Mouse (Mus musculus) intestine, embryonic 16.5 days (tissue): ENCODE measurements at regions not wholly inside any gene's neighbourhood (a gene's known extent, or its start where the extent isn't known, plus 50 kb on each side); places are given as distances from the start of the nearest gene placed in this dataset.

ENCODE experiments used
- ATAC-seq: fragments of 200-750 bp; cut with Nextera tagmentation; 2 replicates; pipeline ENCODE4 v1.8.0; 2017; ENCODE audit warnings: moderate TSS enrichment, moderate library complexity
- H3K27ac ChIP-seq: fragments of 300-500 bp; sonication (generic); 2 replicates; pipeline ENCODE4 v1.5.1; 2014; ENCODE audit warnings: mild to moderate bottlenecking, low read length
- H3K27me3 ChIP-seq: fragments of 300-500 bp; sonication (generic); replicated peaks from 2 replicates; pipeline ENCODE4 v1.6.1; 2014; ENCODE audit warnings: low read length, control low read depth, mixed read lengths; ENCODE audit not compliant: control insufficient read depth, insufficient read depth
- H3K36me3 ChIP-seq: fragments of 300-500 bp; sonication (generic); 2 replicates; pipeline ENCODE4 v1.6.1; 2014; ENCODE audit warnings: low read length, control low read depth; ENCODE audit not compliant: control insufficient read depth, insufficient read depth
- H3K4me1 ChIP-seq: fragments of 300-500 bp; sonication (generic); 2 replicates; pipeline ENCODE4 v1.6.1; 2014; ENCODE audit warnings: low read length, control low read depth, mixed read lengths; ENCODE audit not compliant: control insufficient read depth, insufficient read depth
- H3K4me2 ChIP-seq: fragments of 300-500 bp; sonication (generic); 2 replicates; pipeline ENCODE4 v1.6.1; 2014; ENCODE audit warnings: low read depth, low read length, control low read depth
- H3K4me3 ChIP-seq: fragments of 300-500 bp; sonication (generic); 2 replicates; pipeline ENCODE4 v1.5.1; 2014; ENCODE audit warnings: mild to moderate bottlenecking, low read length
- H3K9ac ChIP-seq: fragments of 300-500 bp; sonication (generic); 2 replicates; pipeline ENCODE4 v1.6.1; 2014; ENCODE audit warnings: low read depth, low read length
- H3K9me3 ChIP-seq: fragments of 300-500 bp; sonication (generic); 2 replicates; pipeline ENCODE4 v1.6.1; 2016; ENCODE audit warnings: low read length, control low read depth; ENCODE audit not compliant: control insufficient read depth
- WGBS: fragments of 180-500 bp; shearing (Covaris S2); extraction: QIAGEN DNeasy Blood & Tissue Kit; methylation state at CpG from one replicate; pipeline ENCODE4 v1.1.7; 2014; 5-methylcytosine and 5-hydroxymethylcytosine counted together

- H3K4me1 ChIP-seq: no peaks in the 10 kb centered on the region
- H3K9ac ChIP-seq: no peak overlapping the region
- no peaks in the 10 kb centered on the region for H3K9me3 ChIP-seq
- no peak overlapping the region for H3K4me3 ChIP-seq
- no peak for ATAC-seq
- no peak overlapping the region for H3K27ac ChIP-seq
- 58% methylated on average over 5 of the region's 5 CpGs for WGBS
- no peaks in the 10 kb centered on the region for H3K27me3 ChIP-seq
- H3K4me2 ChIP-seq: no peak overlapping the region
- H3K36me3 ChIP-seq: no peaks in the 10 kb centered on the region
Measured at GRCm38 (mm10) chr6:55627228-55627627, 53.8 kb downstream of the Neurod6 start.

- H3K4me2 ChIP-seq: no peak overlapping the region
- no peak overlapping the region for H3K4me3 ChIP-seq
- H3K27ac ChIP-seq: no peak overlapping the region
- H3K36me3 ChIP-seq: no peaks in the 10 kb centered on the region
- H3K9me3 ChIP-seq: no peaks in the 10 kb centered on the region
- no peaks in the 10 kb centered on the region for H3K27me3 ChIP-seq
- H3K4me1 ChIP-seq: no peaks in the 10 kb centered on the region
- WGBS: 71% methylated on average over 3 of the region's 3 CpGs
- H3K9ac ChIP-seq: no peak overlapping the region
- ATAC-seq: no peak
Measured at GRCm38 (mm10) chr6:55620366-55620765, 60.7 kb downstream of the Neurod6 start.

GRCm38 (mm10) chr6:55617922-55618481 is 63.1 kb downstream of the Neurod6 start:
- peak overlapping the region; percentile 41 for H3K4me2 ChIP-seq
- no peaks in the 10 kb centered on the region for H3K4me1 ChIP-seq
- peak overlapping the region; percentile 35 for H3K4me3 ChIP-seq
- peak overlapping the region; percentile 25; the same call in 1 of the 2 replicates for H3K9ac ChIP-seq
- H3K27me3 ChIP-seq: no peaks in the 10 kb centered on the region
- H3K9me3 ChIP-seq: no peaks in the 10 kb centered on the region
- H3K27ac ChIP-seq: no peak overlapping the region
- 27% methylated on average over 13 of the region's 13 CpGs for WGBS
- no peaks in the 10 kb centered on the region for H3K36me3 ChIP-seq
- no peak for ATAC-seq

GRCm38 (mm10) chr6:55610395-55610794 is 70.7 kb downstream of the Neurod6 start:
- ATAC-seq: no peak
- H3K4me3 ChIP-seq: no peak overlapping the region

GRCm38 (mm10) chr6:55609976-55610375 is 71.1 kb downstream of the Neurod6 start:
- H3K9ac ChIP-seq: no peak overlapping the region
- 77% methylated on average over 1 of the region's 1 CpGs for WGBS

More at GRCm38 (mm10) chr6:55610395-55610794, 70.7 kb downstream of the Neurod6 start:
- no peaks in the 10 kb centered on the region for H3K27me3 ChIP-seq
- H3K36me3 ChIP-seq: no peaks in the 10 kb centered on the region
- H3K27ac ChIP-seq: no peak overlapping the region
- H3K4me2 ChIP-seq: no peak overlapping the region
- 57% methylated on average over 3 of the region's 3 CpGs for WGBS
- H3K9ac ChIP-seq: no peak overlapping the region
- no peaks in the 10 kb centered on the region for H3K9me3 ChIP-seq
- no peaks in the 10 kb centered on the region for H3K4me1 ChIP-seq

GRCm38 (mm10) chr6:55609053-55609452 is 72.0 kb downstream of the Neurod6 start:
- 75% methylated on average over 1 of the region's 1 CpGs for WGBS
- Histone ChIP-seq H3K4me1 (no peaks in the 10 kb centered on the region), H3K4me2 (no peak overlapping the region), H3K27me3 (no peaks in the 10 kb centered on the region), H3K9ac (no peak overlapping the region), H3K9me3 (no peaks in the 10 kb centered on the region), H3K4me3 (no peak overlapping the region), H3K27ac (no peak overlapping the region), H3K36me3 (no peaks in the 10 kb centered on the region)
- ATAC-seq: no peak

More at GRCm38 (mm10) chr6:55609976-55610375, 71.1 kb downstream of the Neurod6 start:
- H3K4me2 ChIP-seq: no peak overlapping the region
- H3K9me3 ChIP-seq: no peaks in the 10 kb centered on the region
- no peaks in the 10 kb centered on the region for H3K36me3 ChIP-seq
- H3K27me3 ChIP-seq: no peaks in the 10 kb centered on the region
- H3K27ac ChIP-seq: no peak overlapping the region
- H3K4me3 ChIP-seq: no peak overlapping the region
- ATAC-seq: no peak
- no peaks in the 10 kb centered on the region for H3K4me1 ChIP-seq

- no peak overlapping the region for H3K4me3 ChIP-seq
- WGBS: 85% methylated on average over 4 of the region's 4 CpGs
- H3K27ac ChIP-seq: no peak overlapping the region
- no peak for ATAC-seq
- H3K9me3 ChIP-seq: no peaks in the 10 kb centered on the region
- no peak overlapping the region for H3K4me2 ChIP-seq
- no peaks in the 10 kb centered on the region for H3K27me3 ChIP-seq
- H3K4me1 ChIP-seq: no peaks in the 10 kb centered on the region
- H3K9ac ChIP-seq: no peak overlapping the region
- no peaks in the 10 kb centered on the region for H3K36me3 ChIP-seq
Measured at GRCm38 (mm10) chr6:55597088-55597487, 84.0 kb downstream of the Neurod6 start.

- Histone ChIP-seq H3K4me3 (no peak overlapping the region), H3K27ac (no peak overlapping the region), H3K4me1 (no peaks in the 10 kb centered on the region), H3K9me3 (no peaks in the 10 kb centered on the region), H3K36me3 (no peaks in the 10 kb centered on the region), H3K4me2 (no peak overlapping the region), H3K9ac (no peak overlapping the region), H3K27me3 (no peaks in the 10 kb centered on the region)
- ATAC-seq: no peak
- 83% methylated on average over 4 of the region's 4 CpGs for WGBS
Measured at GRCm38 (mm10) chr6:55592126-55592525, 88.9 kb downstream of the Neurod6 start.

GRCm38 (mm10) chr6:55581106-55581505 is 100.0 kb downstream of the Neurod6 start:
- WGBS: 66% methylated on average over 6 of the region's 6 CpGs
- H3K4me1 ChIP-seq: no peaks in the 10 kb centered on the region

GRCm38 (mm10) chr6:55580036-55580435 is 101.0 kb downstream of the Neurod6 start:
- H3K4me3 ChIP-seq: no peak overlapping the region
- H3K27me3 ChIP-seq: no peaks in the 10 kb centered on the region
- H3K9me3 ChIP-seq: no peaks in the 10 kb centered on the region
- H3K4me1 ChIP-seq: no peaks in the 10 kb centered on the region
- no peak overlapping the region for H3K4me2 ChIP-seq
- no peak for ATAC-seq
- 40% methylated on average over 5 of the region's 5 CpGs for WGBS
- H3K27ac ChIP-seq: no peak overlapping the region
- no peak overlapping the region for H3K9ac ChIP-seq
- no peaks in the 10 kb centered on the region for H3K36me3 ChIP-seq

More at GRCm38 (mm10) chr6:55581106-55581505, 100.0 kb downstream of the Neurod6 start:
- no peak overlapping the region for H3K4me3 ChIP-seq
- no peaks in the 10 kb centered on the region for H3K27me3 ChIP-seq
- ATAC-seq: no peak
- H3K4me2 ChIP-seq: no peak overlapping the region
- no peak overlapping the region for H3K9ac ChIP-seq
- H3K27ac ChIP-seq: no peak overlapping the region
- no peaks in the 10 kb centered on the region for H3K36me3 ChIP-seq
- no peaks in the 10 kb centered on the region for H3K9me3 ChIP-seq
